8 mouse cellular contexts compared by ENCODE assay signal in the genomic region with DNA sequence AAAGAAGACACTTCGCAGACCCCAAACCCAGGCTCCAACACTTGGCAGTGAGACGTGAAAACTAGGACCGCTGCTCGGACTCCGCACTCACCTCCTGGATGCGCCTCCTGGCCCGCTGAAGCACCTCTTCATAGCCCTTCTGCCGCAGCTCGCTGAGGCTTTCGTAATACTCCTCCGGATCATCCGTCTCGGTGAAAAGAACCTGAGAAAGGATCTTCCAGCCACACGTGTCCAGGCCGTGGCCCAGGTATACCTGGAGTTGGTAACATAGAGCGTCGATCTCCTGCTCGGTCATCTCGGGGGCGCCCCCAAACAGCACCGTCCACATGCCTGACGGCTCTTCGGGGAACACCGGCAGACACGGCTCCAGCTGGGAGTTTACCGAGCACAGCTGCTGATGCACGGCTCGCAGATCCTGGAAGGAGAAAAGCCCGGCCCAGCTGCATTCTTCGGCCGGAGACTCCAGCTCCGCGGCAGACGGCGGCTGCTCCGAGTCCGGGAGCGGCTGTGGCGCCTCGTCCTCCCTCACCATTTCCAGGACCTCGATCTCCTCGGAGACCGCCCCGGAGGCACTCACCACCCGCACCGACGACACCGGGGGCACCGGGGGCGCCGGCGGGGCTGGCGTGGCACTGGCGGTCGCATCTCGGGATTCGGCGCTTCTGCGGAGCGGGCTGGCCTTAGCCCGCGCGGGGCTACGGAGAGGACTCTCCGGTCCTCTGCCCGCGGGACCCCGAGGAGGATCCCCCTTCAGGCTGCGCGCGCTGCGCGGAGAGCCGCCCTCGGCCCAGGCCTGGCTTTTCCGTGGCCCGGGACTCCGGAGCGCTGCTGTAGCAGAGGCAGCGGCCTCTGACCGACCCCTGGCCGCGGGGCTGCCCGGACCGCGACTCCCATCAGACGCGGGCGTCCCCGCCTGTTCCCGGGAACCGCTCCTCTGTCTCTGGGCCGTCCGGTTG. TPM values are rescaled to one million over a fixed set of nuclear protein-coding genes. Genes with fewer than 3 reads are reported as not detected.
DNase-seq lines count a peak whose midpoint lies in the region; ATAC-seq lines count a peak whose summit lies in the region.

No protein-coding gene starts in this region.

- H3K27ac ChIP-seq in hindbrain, embryonic 13.5 days, result peak overlapping the region; percentile 96

- peak overlapping the region; percentile 78 for H3K4me3 ChIP-seq in hindbrain, embryonic 13.5 days

- H3K27me3 ChIP-seq in hindbrain, embryonic 13.5 days, result no peaks in the 10 kb centered on the region

- under 1% methylated on average over 94 of the region's 94 CpGs for WGBS in hindbrain, embryonic 13.5 days

- H3K4me2 ChIP-seq in hindbrain, embryonic 13.5 days, result peak overlapping the region; percentile 69

- H3K9ac ChIP-seq in hindbrain, embryonic 13.5 days, result peak overlapping the region; percentile 98

- H3K36me3 ChIP-seq in hindbrain, embryonic 13.5 days, result peaks cover 4% of the 10 kb centered on the region; the same call in 1 of the 2 replicates

- peaks cover 39% of the 10 kb centered on the region for H3K4me1 ChIP-seq in hindbrain, embryonic 13.5 days (replicated peaks)

- peak; percentile 38 for DNase-seq in T-cell, adult 2 months (ENCODE audit: low spot score)
- peak; percentile 50 to 51 for DNase-seq in cerebellum, postnatal 14 days
- DNase-seq in frontal cortex, postnatal 25 days (ENCODE audit: low spot score in 2 of 2), result peak; percentile 14 to 28
- DNase-seq in left cerebral cortex, postnatal 14 days (ENCODE audit: low spot score in 2 of 2), result peak; percentile 10 to 26
- DNase-seq in right cerebral cortex, postnatal 10 days (ENCODE audit: low spot score in 2 of 2), result peak; percentile 41 to 43
- peak; percentile 15 to 24 for DNase-seq in urinary bladder, postnatal 36 days (ENCODE audit: low spot score in 2 of 2)

- intact Hi-C loops in left cerebral cortex, postnatal 14 days (cut with DNase I), result loop anchor here (5.0 kb wide), 2 partner anchors 114 to 191 kb away; no protein-coding TSS in a partner anchor

- H3K9me3 ChIP-seq in hindbrain, embryonic 13.5 days, result no peaks in the 10 kb centered on the region

- peak; percentile 52 for ATAC-seq in hindbrain, embryonic 13.5 days (ENCODE audit: low FRiP score)
- ATAC-seq in megakaryocyte progenitor cell, adult 5-6 weeks (replicated peaks; ENCODE audit: poor library complexity), result peak; percentile 26

RNA-seq across cellular contexts. Expression of gene Jmy, which starts 1.1 kb away (rescaled TPM):
- 5.3 and 6.9 TPM in 2 replicates for polyA plus RNA-seq in hindbrain, embryonic 13.5 days (2015; fragmentation: Nextera tagmentation; extraction: Ambion mirVana)
- 10 to 100 TPM; 35.9 to 40.1 TPM for total RNA-seq in left cerebral cortex, postnatal 14 days (2021)
- 10.6 and 13.6 TPM in 2 replicates for total RNA-seq in megakaryocyte progenitor cell, adult 5-6 weeks (2015)
- 6.1 and 9.3 TPM in 2 replicates for total RNA-seq in megakaryocyte progenitor cell, adult 5-6 weeks (2017)

Comparison
In these comparisons a context has a peak if more than half of its experiments do, and no peak if none do; other contexts are left out.
1. Peak in every context shown above with its lines: DNase-seq, ATAC-seq, H3K4me3 ChIP-seq and H3K27ac ChIP-seq.